ENCODE assay signal across 8 mouse cellular contexts in genomic region chr12:69422827-69423537, GRCm38 (mm10). TPM values are rescaled to one million over a fixed set of nuclear protein-coding genes. Genes with fewer than 3 reads are reported as not detected.
DNase-seq lines count a peak whose midpoint lies in the region; ATAC-seq lines count a peak whose summit lies in the region.

No protein-coding gene starts in this region.

- no peak overlapping the region for H3K4me3 ChIP-seq in kidney, embryonic 16.5 days (ENCODE audit: low read length)
- no peak overlapping the region for H3K4me3 ChIP-seq in midbrain, embryonic 10.5 days

- peak; percentile 50; the same call in 1 of the 2 replicates for ATAC-seq in kidney, embryonic 16.5 days (ENCODE audit: low FRiP score, low TSS enrichment)
- peak; percentile 90 for ATAC-seq in monocyte, adult 5-6 weeks (replicated peaks; ENCODE audit: insufficient number of reproducible peaks, low FRiP score, low TSS enrichment, poor library complexity, severe bottlenecking)

- peaks cover 36% of the 10 kb centered on the region for H3K4me1 ChIP-seq in kidney, embryonic 16.5 days (ENCODE audit: insufficient read depth, low read length)
- H3K4me1 ChIP-seq in midbrain, embryonic 10.5 days = peaks cover 26% of the 10 kb centered on the region

- H3K36me3 ChIP-seq in kidney, embryonic 16.5 days (ENCODE audit: insufficient read depth, low read length) = no peaks in the 10 kb centered on the region
- H3K36me3 ChIP-seq in midbrain, embryonic 10.5 days = no peaks in the 10 kb centered on the region

- no peak overlapping the region for H3K9ac ChIP-seq in kidney, embryonic 16.5 days (replicated peaks; ENCODE audit: low read length)

- 60% methylated on average over 20 of the region's 20 CpGs for WGBS in kidney, embryonic 16.5 days
- 93% methylated on average over 20 of the region's 20 CpGs for WGBS in midbrain, embryonic 10.5 days

- peak overlapping the region; percentile 26; the same call in 1 of the 2 replicates for H3K4me2 ChIP-seq in kidney, embryonic 16.5 days (replicated peaks; ENCODE audit: low read depth, low read length)

- peaks cover 4% of the 10 kb centered on the region; the same call in 1 of the 2 replicates for H3K9me3 ChIP-seq in kidney, embryonic 16.5 days (ENCODE audit: low read length)
- peaks cover 14% of the 10 kb centered on the region for H3K9me3 ChIP-seq in midbrain, embryonic 10.5 days (replicated peaks)

- no peaks in the 10 kb centered on the region for H3K27me3 ChIP-seq in kidney, embryonic 16.5 days (ENCODE audit: insufficient read depth, low read length)
- H3K27me3 ChIP-seq in midbrain, embryonic 10.5 days (ENCODE audit: low read depth, poor library complexity, severe bottlenecking) = no peaks in the 10 kb centered on the region

- H3K27ac ChIP-seq in kidney, embryonic 16.5 days (ENCODE audit: low read length) = peak overlapping the region; percentile 74
- no peak overlapping the region for H3K27ac ChIP-seq in midbrain, embryonic 10.5 days (replicated peaks)

- DNase-seq in adrenal gland, postnatal 36 days = peak; percentile 27 to 34
- DNase-seq in adrenal gland, postnatal 4 days (ENCODE audit: low spot score in 2 of 2) = no peak
- peak; percentile 59 for DNase-seq in R1 (ENCODE audit: low read depth, low spot score)
- DNase-seq in embryo, embryonic 11 days = no peak
- no peak for DNase-seq in cerebellum, adult 9-10 months
- DNase-seq in midbrain, embryonic 10.5 days (ENCODE audit: low spot score) = no peak

RNA-seq across cellular contexts. Expression of gene Gm9887, which starts 50.7 kb away (rescaled TPM):
- 1 to 10 TPM in 1 of 2 experiments, not detected in 1; 1.1 TPM for total RNA-seq in adrenal gland, postnatal 36 days (2021)
- 1 to 10 TPM; 1.1 to 1.2 TPM for total RNA-seq in adrenal gland, postnatal 4 days (2021)
- 1.1 and 1.7 TPM in 2 replicates for polyA plus RNA-seq in kidney, embryonic 16.5 days (2015; fragmentation: Nextera tagmentation; extraction: Ambion mirVana)
- not detected in 3 replicates for total RNA-seq in monocyte, adult 5-6 weeks (2017)
- 1.2 and 1.3 TPM in 2 replicates for polyA plus RNA-seq in midbrain, embryonic 10.5 days (2016; fragmentation: Nextera tagmentation; extraction: Ambion mirVana)

RNA-seq across cellular contexts. Expression of gene Arf6, which starts 51.0 kb away (rescaled TPM):
- total RNA-seq in adrenal gland, postnatal 36 days (2021) = 100 to 1,000 TPM; 114 to 154 TPM
- 100 to 1,000 TPM; 100 to 105 TPM for total RNA-seq in adrenal gland, postnatal 4 days (2021)
- 34.6 and 34.9 TPM in 2 replicates for polyA plus RNA-seq in kidney, embryonic 16.5 days (2015; fragmentation: Nextera tagmentation; extraction: Ambion mirVana)
- 213 to 230 TPM (median 223 TPM) in 3 replicates for total RNA-seq in monocyte, adult 5-6 weeks (2017)
- 32.2 and 34.4 TPM in 2 replicates for polyA plus RNA-seq in midbrain, embryonic 10.5 days (2016; fragmentation: Nextera tagmentation; extraction: Ambion mirVana)

Comparison
In these comparisons a context has a peak if more than half of its experiments do, and no peak if none do; other contexts are left out.
1. DNase-seq: peak in adrenal gland, postnatal 36 days (2 of 2) and R1 (single experiment); none in adrenal gland, postnatal 4 days (0 of 2), embryo, embryonic 11 days (single experiment), cerebellum, adult 9-10 months (single experiment) and midbrain, embryonic 10.5 days (single experiment).